Mouse (Mus musculus) left cerebral cortex, adult 2 months (tissue): ENCODE measurements around the gene Xndc1. TPM values are rescaled to one million over a fixed set of nuclear protein-coding genes. Genes with fewer than 3 reads are reported as not detected.
A peak's percentile ranks its signal among the peaks of the same experiment; 100 is the strongest.
"Not testable (repeated sequence)": the region's sequence is repeated elsewhere in the genome, so short reads cannot be mapped to it uniquely, and the experiment has no call there.

Experiments
- DNase-seq, 2 experiments: peaks; one replicate each; pipeline ENCODE4 v3.0.0; 2021 to 2022; ENCODE audit warnings: low spot score in 2 of 2, mixed read lengths in 1 of 2; ENCODE audit errors: extremely low spot score in 1 of 2
- H3K27ac ChIP-seq: fragments of 200-600 bp; 2 replicates; pipeline ENCODE4 v1.8.1; 2022
- H3K4me3 ChIP-seq: fragments of 200-600 bp; 2 replicates; pipeline ENCODE4 v1.8.1; 2022
- CTCF ChIP-seq: fragments of 200-600 bp; IDR thresholded peaks from 2 replicates; pipeline ENCODE4 v1.8.1; 2022; ENCODE audit warnings: antibody characterized with exemption, mild to moderate bottlenecking, moderate library complexity
- intact Hi-C: fragments of 180-260 bp; cut with DNase I; formaldehyde crosslinking; loops from one replicate; pipeline ENCODE4 v1.15.1; 2025
- total RNA-seq, 2 experiments: library from RNA; stranded (reverse); gene quantifications; 2 replicates each; pipeline ENCODE4 v1.2.3; 2021

Gene Xndc1
- total RNA-seq, 2 experiments from 2014 or later: 25.6 to 28.2 TPM

- no peak for TF ChIP-seq CTCF
Measured at GRCm38 (mm10) chr7:102037318-102037717, 28.0 kb upstream of the Xndc1 start.

GRCm38 (mm10) chr7:102042314-102042713 lies 23.0 kb upstream of the Xndc1 start:
- TF ChIP-seq CTCF: no peak
- intact Hi-C loops: no loop called here
- DNase-seq: no peak
- Histone ChIP-seq H3K27ac (no peak overlapping the region), H3K4me3 (no peak overlapping the region)

More at GRCm38 (mm10) chr7:102037318-102037717, 28.0 kb upstream of the Xndc1 start:
- no peak overlapping the region for H3K4me3 ChIP-seq
- no peak for DNase-seq
- intact Hi-C loops: no loop called here
- H3K27ac ChIP-seq: peak overlapping the region; percentile 12

- DNase-seq, H3K27ac ChIP-seq, H3K4me3 ChIP-seq, intact Hi-C loops: not testable (repeated sequence)
- TF ChIP-seq CTCF: peak; percentile 44
Measured at GRCm38 (mm10) chr7:102048524-102048923, 16.8 kb upstream of the Xndc1 start.

- DNase-seq: no peak
- no peak for TF ChIP-seq CTCF
- H3K4me3 ChIP-seq: no peak overlapping the region
- H3K27ac ChIP-seq: no peak overlapping the region
- intact Hi-C loops: no loop called here
Measured at GRCm38 (mm10) chr7:102061353-102061752, 4.0 kb upstream of the Xndc1 start.

GRCm38 (mm10) chr7:102062203-102062602 lies 3.1 kb upstream of the Xndc1 start:
- no peak for DNase-seq
- intact Hi-C loops: no loop called here
- H3K27ac ChIP-seq: no peak overlapping the region
- H3K4me3 ChIP-seq: no peak overlapping the region
- no peak for TF ChIP-seq CTCF

GRCm38 (mm10) chr7:102063891-102064290 lies 1.4 kb upstream of the Xndc1 start:
- Histone ChIP-seq H3K27ac (no peak overlapping the region), H3K4me3 (peak overlapping the region; percentile 93)
- intact Hi-C loops: no loop called here
- no peak for TF ChIP-seq CTCF
- no peak for DNase-seq

GRCm38 (mm10) chr7:102064655-102065045 lies 661 bp upstream of the Xndc1 start:
- Histone ChIP-seq H3K4me3 (peak overlapping the region; percentile 93), H3K27ac (peak overlapping the region; percentile 78)
- intact Hi-C loops: loop anchor here (1.0 kb wide), 1 partner anchor 131 kb away; the partner anchor contains the start of gene Lrrc51
- DNase-seq: no peak
- TF ChIP-seq CTCF: no peak

- H3K27ac ChIP-seq: no peak overlapping the region
- no peak for DNase-seq
- intact Hi-C loops: no loop called here
- no peak for TF ChIP-seq CTCF
- peak overlapping the region; percentile 93 for H3K4me3 ChIP-seq
Measured at GRCm38 (mm10) chr7:102066363-102066762, 1.1 kb downstream of the Xndc1 start.

- DNase-seq: no peak
- H3K27ac ChIP-seq: no peak overlapping the region
- TF ChIP-seq CTCF: peak; percentile 71
- intact Hi-C loops: loop anchor here (5.0 kb wide), 1 partner anchor 420 kb away; no protein-coding TSS in a partner anchor
- no peak overlapping the region for H3K4me3 ChIP-seq
Measured at GRCm38 (mm10) chr7:102076714-102077296, 11.5 kb downstream of the Xndc1 start.

GRCm38 (mm10) chr7:102078517-102078916 lies 13.2 kb downstream of the Xndc1 start:
- peak; percentile 80 for TF ChIP-seq CTCF
- H3K4me3 ChIP-seq: no peak overlapping the region
- intact Hi-C loops: loop anchor here (2.0 to 5.0 kb wide), 3 partner anchors 80 to 421 kb away; no protein-coding TSS in a partner anchor
- H3K27ac ChIP-seq: no peak overlapping the region
- no peak for DNase-seq

- intact Hi-C loops: no loop called here
Measured at GRCm38 (mm10) chr7:102080311-102080710, 15.0 kb downstream of the Xndc1 start.

GRCm38 (mm10) chr7:102081784-102082183 lies 16.5 kb downstream of the Xndc1 start:
- DNase-seq: no peak
- Histone ChIP-seq H3K4me3 (no peak overlapping the region), H3K27ac (no peak overlapping the region)
- no peak for TF ChIP-seq CTCF
- intact Hi-C loops: no loop called here

More at GRCm38 (mm10) chr7:102080311-102080710, 15.0 kb downstream of the Xndc1 start:
- no peak overlapping the region for H3K27ac ChIP-seq
- DNase-seq: no peak
- no peak for TF ChIP-seq CTCF
- no peak overlapping the region for H3K4me3 ChIP-seq

- no peak for TF ChIP-seq CTCF
- Histone ChIP-seq H3K4me3 (no peak within 1 kb of the TSS), H3K27ac (no peak within 1 kb of the TSS)
- DNase-seq: no peak
- intact Hi-C loops: no loop called here
Measured at GRCm38 (mm10) chr7:102082816-102083215, 17.5 kb downstream of the Xndc1 start, which contains the start of gene Trpc2. Gene Trpc2, plus strand, starts transcription at chr7:102083116.
